Mouse (Mus musculus) midbrain, postnatal 0 days (tissue): ENCODE measurements around the gene Hoxb8. TPM values are rescaled to one million over a fixed set of nuclear protein-coding genes. Genes with fewer than 3 reads are reported as not detected.

ENCODE experiments used
- ATAC-seq: fragments of 200-750 bp; cut with Nextera tagmentation; 2 replicates; pipeline ENCODE4 v1.8.0; 2017; ENCODE audit warnings: moderate number of reproducible peaks, mild to moderate bottlenecking, moderate TSS enrichment, moderate library complexity; ENCODE audit not compliant: low FRiP score
- DNase-seq: peaks from one replicate; pipeline ENCODE4 v3.0.0-alpha.2; 2015; ENCODE audit warnings: low spot score
- H3K27ac ChIP-seq: fragments of 300-500 bp; sonication (generic); 2 replicates; pipeline ENCODE4 v1.5.1; 2014; ENCODE audit warnings: low read depth, mild to moderate bottlenecking, low read length, mixed read lengths
- H3K27me3 ChIP-seq: fragments of 300-500 bp; sonication (generic); 2 replicates; pipeline ENCODE4 v1.6.1; 2014; ENCODE audit warnings: low read length, control low read depth, mixed read lengths; ENCODE audit not compliant: insufficient read depth
- H3K36me3 ChIP-seq: fragments of 300-500 bp; sonication (generic); 2 replicates; pipeline ENCODE4 v1.6.1; 2014; ENCODE audit warnings: low read length, control low read depth, mixed read lengths; ENCODE audit not compliant: insufficient read depth
- H3K4me1 ChIP-seq: fragments of 300-500 bp; sonication (generic); 2 replicates; pipeline ENCODE4 v1.6.1; 2014; ENCODE audit warnings: mild to moderate bottlenecking, control low read depth, antibody characterized with exemption, low read length, mixed read lengths; ENCODE audit not compliant: insufficient read depth
- H3K4me2 ChIP-seq: fragments of 300-500 bp; sonication (generic); 2 replicates; pipeline ENCODE4 v1.6.1; 2014; ENCODE audit warnings: low read depth, mild to moderate bottlenecking, low read length, mixed read lengths; ENCODE audit not compliant: poor library complexity, severe bottlenecking
- H3K4me3 ChIP-seq: fragments of 300-500 bp; sonication (generic); 2 replicates; pipeline ENCODE4 v1.5.1; 2014; ENCODE audit warnings: low read depth, mild to moderate bottlenecking, low read length, moderate library complexity
- H3K9ac ChIP-seq: fragments of 300-500 bp; sonication (generic); replicated peaks from 2 replicates; pipeline ENCODE4 v1.6.1; 2014; ENCODE audit warnings: mild to moderate bottlenecking, low read length, moderate library complexity, mixed read lengths; ENCODE audit not compliant: poor library complexity, severe bottlenecking
- H3K9me3 ChIP-seq: fragments of 300-500 bp; sonication (generic); 2 replicates; pipeline ENCODE4 v1.6.1; 2016; ENCODE audit warnings: low read length, control low read depth
- CTCF ChIP-seq: IDR thresholded peaks from 2 replicates; pipeline ENCODE4 v1.5.1; 2016; ENCODE audit warnings: antibody characterized with exemption, mild to moderate bottlenecking
- WGBS: fragments of 180-500 bp; shearing (Covaris S2); extraction: QIAGEN DNeasy Blood & Tissue Kit; methylation state at CpG from one replicate; pipeline ENCODE4 v1.1.7; 2014; 5-methylcytosine and 5-hydroxymethylcytosine counted together
- polyA plus RNA-seq: library from polyadenylated mRNA; unstranded; fragments of >200 nt; fragmentation: Nextera tagmentation; extraction: Ambion mirVana; gene quantifications from 2 replicates; pipeline ENCODE4 v1.2.1, GENCODE M21; 2015
- total RNA-seq: library from RNA; depleted of rRNA; stranded (reverse); fragments of >200 nt; gene quantifications from 2 replicates; pipeline ENCODE4 v1.2.3, GENCODE M21; 2014

Gene Hoxb8
- total and polyA plus RNA-seq, 2 experiments from 2014 or later = 3.4 TPM; not detected in 1

- DNase-seq = no peak
- WGBS = 7% methylated on average over 10 of the region's 10 CpGs
- no peaks in the 10 kb centered on the region for H3K36me3 ChIP-seq
- no peak within 1 kb of the TSS for H3K9ac ChIP-seq
- TF ChIP-seq CTCF = no peak
- H3K27ac ChIP-seq = no peak within 1 kb of the TSS
- no peak within 1 kb of the TSS for H3K4me3 ChIP-seq
- no peak for ATAC-seq
- H3K4me1 ChIP-seq = no peaks in the 10 kb centered on the region
- H3K9me3 ChIP-seq = no peaks in the 10 kb centered on the region
- H3K4me2 ChIP-seq = no peak within 1 kb of the TSS
- peaks cover 99% of the 10 kb centered on the region for H3K27me3 ChIP-seq
Observed at GRCm38 (mm10) chr11:96323154-96323553, 41.4 kb downstream of the Hoxb8 start, which contains the start of gene Hoxb3. Gene Hoxb3 (plus strand): TSS chr11:96323326.

DNA sequence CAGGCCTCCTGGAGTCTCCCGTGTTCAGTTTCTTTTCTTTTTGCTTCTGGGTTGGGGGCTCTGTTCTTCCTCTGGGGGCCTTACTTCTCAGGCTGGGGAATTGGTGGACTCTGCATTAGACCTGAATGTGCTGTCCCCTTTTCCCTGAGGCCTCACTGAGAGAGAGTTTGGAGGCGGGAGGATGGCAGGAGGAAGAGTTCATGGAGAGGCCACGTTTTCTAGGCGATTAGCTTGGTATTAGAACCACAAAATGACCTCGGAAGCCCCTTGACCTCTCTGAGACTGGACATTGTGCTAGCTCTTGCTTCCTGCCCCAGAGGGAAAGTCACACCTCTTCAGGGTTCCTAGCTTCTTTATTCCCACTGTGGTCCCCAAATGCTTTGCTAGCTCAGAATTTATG, 42.4 kb downstream of the Hoxb8 start:
- Histone ChIP-seq H3K9ac (no peak overlapping the region), H3K27me3 (peaks cover 99% of the 10 kb centered on the region)

DNA sequence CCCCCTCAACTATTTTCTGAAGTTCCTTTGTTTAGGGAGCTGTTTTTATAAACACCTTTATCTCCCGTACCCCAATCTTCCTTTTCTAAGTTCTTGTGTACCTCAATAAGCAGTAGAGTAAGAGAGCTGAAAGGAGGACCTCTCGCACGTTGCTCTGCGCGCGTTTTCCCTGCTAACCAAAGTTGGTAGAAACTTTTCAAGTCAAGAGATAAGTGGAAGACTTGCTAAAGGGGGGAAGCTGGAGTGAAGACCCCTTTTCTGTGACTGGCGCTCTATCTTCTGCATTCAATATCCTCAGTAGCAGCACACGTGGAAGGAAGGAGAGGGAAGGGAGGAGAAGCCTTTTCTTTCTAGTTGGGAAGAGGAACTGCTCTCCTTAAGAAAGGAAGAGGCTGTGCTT, 43.3 kb downstream of the Hoxb8 start:
- no peak for DNase-seq
- H3K36me3 ChIP-seq = no peaks in the 10 kb centered on the region
- 5% methylated on average over 8 of the region's 8 CpGs for WGBS
- H3K9me3 ChIP-seq = no peaks in the 10 kb centered on the region
- no peak for ATAC-seq
- H3K4me3 ChIP-seq = no peak overlapping the region
- TF ChIP-seq CTCF = no peak
- H3K4me1 ChIP-seq = no peaks in the 10 kb centered on the region
- no peak overlapping the region for H3K9ac ChIP-seq
- no peak overlapping the region for H3K4me2 ChIP-seq
- H3K27me3 ChIP-seq = peaks cover 99% of the 10 kb centered on the region
- H3K27ac ChIP-seq = no peak overlapping the region

More for the DNA sequence above, 42.4 kb downstream of the Hoxb8 start:
- TF ChIP-seq CTCF = no peak
- WGBS = 0% methylated on average over 5 of the region's 5 CpGs
- DNase-seq = no peak
- no peak overlapping the region for H3K4me3 ChIP-seq
- no peak overlapping the region for H3K27ac ChIP-seq
- no peaks in the 10 kb centered on the region for H3K36me3 ChIP-seq
- no peaks in the 10 kb centered on the region for H3K4me1 ChIP-seq
- H3K4me2 ChIP-seq = no peak overlapping the region
- no peaks in the 10 kb centered on the region for H3K9me3 ChIP-seq
- ATAC-seq = no peak

GRCm38 (mm10) chr11:96325747-96326212, 44.1 kb downstream of the Hoxb8 start:
- Histone ChIP-seq H3K27me3 (peaks cover 100% of the 10 kb centered on the region), H3K4me2 (no peak overlapping the region), H3K36me3 (no peaks in the 10 kb centered on the region), H3K4me1 (no peaks in the 10 kb centered on the region), H3K4me3 (no peak overlapping the region), H3K9ac (no peak overlapping the region), H3K9me3 (no peaks in the 10 kb centered on the region), H3K27ac (no peak overlapping the region)
- TF ChIP-seq CTCF = no peak
- 3% methylated on average over 22 of the region's 22 CpGs for WGBS
- DNase-seq (no peak), ATAC-seq (no peak)

DNA sequence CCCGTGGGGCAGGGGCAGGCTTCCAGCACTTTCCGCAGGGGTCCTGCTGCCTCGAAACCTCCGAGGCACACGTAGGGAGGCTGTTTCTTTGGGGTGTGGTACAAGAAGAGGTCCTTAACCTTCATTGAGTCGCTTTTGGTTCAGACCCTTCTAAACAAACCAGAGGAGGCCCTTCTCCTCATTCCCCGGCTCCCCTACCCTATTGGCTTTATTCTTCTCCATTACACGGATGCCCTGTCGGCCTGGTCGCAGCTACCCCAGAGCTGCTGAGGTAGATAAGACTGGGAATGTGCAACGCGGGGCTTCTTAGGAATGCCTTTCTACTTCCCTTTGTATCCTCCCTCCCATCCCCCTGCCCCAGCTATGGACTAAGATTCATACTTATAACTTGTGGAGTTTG, 45.0 kb downstream of the Hoxb8 start:
- H3K4me3 ChIP-seq = no peak overlapping the region
- H3K9ac ChIP-seq = no peak overlapping the region
- no peak for TF ChIP-seq CTCF
- H3K4me2 ChIP-seq = no peak overlapping the region
- H3K27me3 ChIP-seq = peaks cover 100% of the 10 kb centered on the region
- no peak for DNase-seq
- no peaks in the 10 kb centered on the region for H3K36me3 ChIP-seq
- no peak overlapping the region for H3K27ac ChIP-seq
- H3K9me3 ChIP-seq = no peaks in the 10 kb centered on the region
- WGBS = under 1% methylated on average over 12 of the region's 12 CpGs
- H3K4me1 ChIP-seq = no peaks in the 10 kb centered on the region
- ATAC-seq = no peak

DNA sequence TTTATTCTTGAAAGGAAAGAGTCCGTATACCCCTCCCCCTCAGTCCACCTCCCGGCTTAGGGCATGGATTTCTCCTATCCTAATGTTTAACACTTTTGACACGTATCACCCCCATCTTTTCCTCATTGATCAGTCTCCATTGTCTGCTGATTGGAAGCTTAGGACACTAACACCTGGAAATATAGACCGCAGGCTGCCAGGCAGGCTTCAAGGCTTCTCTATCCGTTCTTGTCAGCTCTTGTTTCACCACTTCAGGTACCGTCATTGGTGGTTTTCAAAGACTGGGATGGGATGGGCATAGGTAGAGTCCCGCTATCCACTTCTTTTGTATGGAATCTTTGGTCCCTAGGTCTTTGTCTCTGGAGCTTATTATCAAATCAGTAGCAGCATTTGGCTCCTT, 45.4 kb downstream of the Hoxb8 start:
- Histone ChIP-seq H3K4me1 (no peaks in the 10 kb centered on the region), H3K4me3 (no peak overlapping the region), H3K9me3 (no peaks in the 10 kb centered on the region), H3K27ac (no peak overlapping the region), H3K27me3 (peaks cover 100% of the 10 kb centered on the region), H3K4me2 (no peak overlapping the region), H3K9ac (no peak overlapping the region), H3K36me3 (no peaks in the 10 kb centered on the region)
- ATAC-seq (no peak), DNase-seq (no peak)
- WGBS = 3% methylated on average over 7 of the region's 7 CpGs
- TF ChIP-seq CTCF = no peak
